11 mouse cellular contexts compared by ENCODE assay signal in the genomic region with DNA sequence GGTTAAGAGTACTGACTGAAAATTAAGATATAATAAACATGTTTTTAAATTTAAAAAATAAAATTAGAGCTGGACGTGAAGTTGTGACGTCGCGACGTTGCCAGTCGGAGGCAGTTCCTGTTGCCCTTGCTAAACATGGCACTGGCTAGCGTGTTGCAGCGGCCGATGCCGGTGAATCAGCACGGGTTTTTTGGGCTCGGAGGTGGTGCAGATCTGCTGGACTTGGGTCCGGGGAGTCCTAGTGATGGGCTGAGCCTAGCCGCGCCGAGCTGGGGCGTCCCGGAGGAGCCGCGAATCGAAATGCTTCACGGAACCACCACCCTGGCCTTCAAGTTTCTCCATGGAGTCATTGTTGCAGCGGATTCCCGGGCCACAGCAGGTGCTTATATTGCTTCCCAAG. TPM values are rescaled to one million over a fixed set of nuclear protein-coding genes. Genes with fewer than 3 reads are reported as not detected.
"Had no signal": no experiment of that assay in that cellular context is flagged by ENCODE, and none has a peak within 500 bp of the region (broad histone marks: within the 10 kb centered on the region; RNA-seq: fewer than 3 reads in every experiment).

No protein-coding gene starts in this region.

RNA-seq across cellular contexts. Expression of a gene that starts 12.0 kb away (rescaled TPM):
- total RNA-seq: midbrain, postnatal 0 days; monocyte, adult 5-6 weeks had no signal
- polyA plus RNA-seq: liver, embryonic 14.5 days; liver, embryonic 16.5 days; lung, embryonic 14.5 days; lung, embryonic 16.5 days; midbrain, embryonic 13.5 days; midbrain, embryonic 15.5 days; midbrain, postnatal 0 days; neural tube, embryonic 14.5 days; small intestine, adult 2 months; thymus, postnatal 0 days had no signal
